Comparison of ENCODE assay signal across 21 mouse cellular contexts in the genomic region with DNA sequence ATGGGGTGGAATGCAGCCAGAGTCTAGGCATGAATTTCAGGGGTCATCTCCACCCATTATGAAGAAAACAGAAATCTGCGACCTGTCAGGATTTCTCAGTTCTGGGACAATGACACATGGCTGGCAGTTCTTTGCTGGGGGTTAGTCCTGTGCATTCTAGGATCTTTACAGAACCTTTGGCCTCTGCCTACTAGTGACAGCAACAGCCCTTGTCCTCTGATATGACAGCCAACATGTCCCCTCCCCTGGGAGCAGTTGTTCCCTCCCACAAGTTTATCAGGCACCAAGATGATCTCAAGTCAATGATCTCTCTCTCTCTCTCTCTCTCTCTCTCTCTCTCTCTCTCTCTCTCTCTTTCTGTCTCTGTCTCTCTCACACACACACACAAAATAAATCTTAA. TPM values are rescaled to one million over a fixed set of nuclear protein-coding genes. Genes with fewer than 3 reads are reported as not detected.
"Had no signal": no experiment of that assay in that cellular context is flagged by ENCODE, and none has a peak within 500 bp of the region (broad histone marks: within the 10 kb centered on the region; RNA-seq: fewer than 3 reads in every experiment).

No protein-coding gene starts in this region.

- H3K9me3 ChIP-seq: lung, embryonic 15.5 days; midbrain, embryonic 13.5 days; midbrain, embryonic 15.5 days; neural tube, embryonic 12.5 days; stomach, embryonic 15.5 days had no signal

- H3K9ac ChIP-seq: lung, embryonic 15.5 days; midbrain, embryonic 13.5 days; midbrain, embryonic 15.5 days; neural tube, embryonic 12.5 days; stomach, embryonic 15.5 days had no signal

- DNase-seq: lung, adult 2 months; lung, postnatal 14 days; lung, postnatal 36 days; right cerebral cortex, postnatal 14 days; thymus, adult 2 months; thymus, postnatal 25 days; thymus, postnatal 4 days had no signal

- H3K27me3 ChIP-seq: lung, embryonic 15.5 days; megakaryocyte, embryonic 14.5 days; midbrain, embryonic 13.5 days; midbrain, embryonic 15.5 days; neural tube, embryonic 12.5 days; stomach, embryonic 15.5 days had no signal

- H3K4me3 ChIP-seq: lung, embryonic 15.5 days; megakaryocyte, embryonic 14.5 days; midbrain, embryonic 13.5 days; midbrain, embryonic 15.5 days; neural tube, embryonic 12.5 days; stomach, embryonic 15.5 days had no signal

- H3K27ac ChIP-seq: lung, embryonic 15.5 days; macrophage; midbrain, embryonic 13.5 days; midbrain, embryonic 15.5 days; neural tube, embryonic 12.5 days; stomach, embryonic 15.5 days; stomach, postnatal 0 days had no signal

- H3K4me2 ChIP-seq: lung, embryonic 15.5 days; midbrain, embryonic 11.5 days; midbrain, embryonic 13.5 days; midbrain, embryonic 15.5 days; neural tube, embryonic 12.5 days; stomach, embryonic 15.5 days had no signal

- ATAC-seq: lung, postnatal 0 days; midbrain, embryonic 13.5 days; midbrain, embryonic 15.5 days had no signal

- H3K4me1 ChIP-seq: lung, embryonic 15.5 days; megakaryocyte, embryonic 14.5 days; midbrain, embryonic 13.5 days; midbrain, embryonic 15.5 days; neural tube, embryonic 12.5 days; stomach, embryonic 15.5 days had no signal

- H3K36me3 ChIP-seq: lung, embryonic 15.5 days; midbrain, embryonic 13.5 days; midbrain, embryonic 15.5 days; neural tube, embryonic 12.5 days; stomach, embryonic 15.5 days had no signal

RNA-seq across cellular contexts. Expression of a gene that starts 6.5 kb away (rescaled TPM):
- total RNA-seq: megakaryocyte progenitor cell, adult 5-6 weeks; monocyte, adult 5-6 weeks had no signal
- polyA plus RNA-seq: macrophage; midbrain, embryonic 11.5 days; midbrain, embryonic 13.5 days; neural tube, embryonic 12.5 days; neural tube, embryonic 14.5 days; spleen, adult 2 months had no signal
